Mouse (Mus musculus): ENCODE measurements around the gene Abhd16b. TPM values are rescaled to one million over a fixed set of nuclear protein-coding genes. Genes with fewer than 3 reads are reported as not detected.

Gene Abhd16b
- total RNA-seq (2023) = not detected

DNA sequence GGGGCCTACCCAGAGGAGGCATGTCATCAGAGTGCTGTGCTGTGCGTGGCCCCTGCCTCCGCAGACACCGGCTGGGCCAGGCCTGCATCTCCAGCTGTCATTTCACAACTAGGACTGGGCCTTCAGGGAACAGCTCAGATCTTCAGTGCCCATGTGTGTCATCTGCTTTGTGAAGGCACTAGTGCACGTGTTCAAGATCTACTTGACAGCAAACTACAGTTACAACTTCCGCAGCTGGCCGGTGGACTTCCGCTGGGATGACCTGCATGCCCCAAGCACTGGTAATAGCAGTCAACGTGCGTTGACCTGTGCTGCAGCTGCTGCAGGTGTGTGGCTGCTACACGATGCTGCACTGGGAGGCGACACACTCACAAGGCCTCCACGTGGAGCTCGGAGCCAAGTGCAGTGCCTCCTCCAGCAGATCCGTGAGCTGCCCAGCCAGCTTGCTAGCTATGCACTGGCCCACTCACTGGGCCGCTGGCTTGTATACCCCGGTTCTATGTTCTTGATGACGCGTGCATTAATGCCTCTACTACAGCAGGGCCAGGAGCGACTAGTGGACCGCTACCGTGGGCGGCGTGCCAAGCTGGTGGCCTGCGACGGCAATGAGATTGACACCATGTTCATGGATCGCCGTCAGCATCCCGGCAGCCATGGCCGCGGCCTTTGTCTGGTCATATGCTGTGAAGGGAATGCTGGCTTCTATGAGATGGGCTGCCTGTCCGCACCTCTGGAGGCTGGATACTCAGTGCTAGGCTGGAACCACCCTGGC is at the start of gene Abhd16b:
TSS of gene Abhd16b (plus strand) at position 51 of the 772 bp plus-strand sequence.

DNA sequence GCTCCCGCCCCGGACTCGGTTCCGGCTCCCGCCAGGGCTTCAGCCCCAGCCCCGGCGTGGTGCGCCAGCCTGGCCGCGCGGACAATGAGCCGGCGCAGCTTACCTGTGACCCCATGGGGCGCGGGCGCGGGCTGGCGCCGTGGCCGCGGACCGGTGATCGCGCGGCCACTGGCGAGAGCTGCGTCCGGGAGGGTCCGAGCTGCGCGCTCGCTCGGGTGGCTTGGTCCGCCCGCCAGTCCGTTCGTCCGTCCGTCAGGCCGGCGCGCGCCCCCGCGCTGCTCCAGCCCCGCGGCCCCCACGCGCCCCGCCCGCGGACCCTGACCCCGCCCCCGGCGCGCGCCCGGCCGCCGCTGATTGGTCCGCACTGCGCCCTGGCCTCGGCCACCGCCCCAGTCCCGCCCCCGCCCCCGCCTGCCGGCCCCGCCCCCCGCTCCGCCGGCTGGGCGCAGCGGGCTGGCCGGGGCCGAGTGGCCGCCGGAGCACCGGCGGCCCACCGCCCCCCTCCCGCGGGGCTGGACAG is 33.8 kb upstream of the Abhd16b start, which contains the start of gene Zbtb46:
TSS of gene Zbtb46 (minus strand) at position 274 of the 520 bp plus-strand sequence.

GRCm38 (mm10) chr2:181496831-181497547 is 4.0 kb downstream of the Abhd16b start, which contains the start of gene Tpd52l2:
TSS of gene Tpd52l2 (plus strand) at chr2:181497142.

GRCm38 (mm10) chr2:181520118-181520935 is 27.3 kb downstream of the Abhd16b start, which contains the start of gene Dnajc5:
TSS of gene Dnajc5 (plus strand) at chr2:181520485.

Other genes with a start within 250 kb of the Abhd16b start
- 10 to 100 TPM; 26.5 to 28.5 TPM for gene Gmeb2, start 205.2 kb upstream of the Abhd16b start, total RNA-seq (2023)
- gene Stmn3, start 178.7 kb upstream of the Abhd16b start, total RNA-seq (2023) = not detected
- 10 to 100 TPM; 24.7 to 26.6 TPM for gene Rtel1, start 173.5 kb upstream of the Abhd16b start, total RNA-seq (2023)
- gene Zgpat, start 128.3 kb upstream of the Abhd16b start, total RNA-seq (2023) = 10 to 100 TPM; 39.2 to 39.5 TPM
- 10 to 100 TPM; 54.3 to 60.9 TPM for gene Arfrp1, start 127.8 kb upstream of the Abhd16b start, total RNA-seq (2023)
- 10 to 100 TPM; 23.7 to 30.1 TPM for gene Lime1, start 113.1 kb upstream of the Abhd16b start, total RNA-seq (2023)
- gene Zbtb46, start 33.8 kb upstream of the Abhd16b start, total RNA-seq (2023) = 1 to 10 TPM; 6.2 to 8.5 TPM
- 10 to 100 TPM; 77.9 to 80.4 TPM for gene Tpd52l2, start 3.9 kb downstream of the Abhd16b start, total RNA-seq (2023)
- gene Dnajc5, start 27.3 kb downstream of the Abhd16b start, total RNA-seq (2023) = 10 to 100 TPM; 93.9 to 98.2 TPM
- gene Uckl1, start 91.7 kb downstream of the Abhd16b start, total RNA-seq (2023) = 100 to 1,000 TPM; 126 to 127 TPM
- 10 to 100 TPM; 37.5 to 42.1 TPM for gene Prpf6, start 98.7 kb downstream of the Abhd16b start, total RNA-seq (2023)
- gene Zfp512b, start 99.6 kb downstream of the Abhd16b start, total RNA-seq (2023) = 10 to 100 TPM; 15.1 to 18.4 TPM
- gene Samd10, start 106.0 kb downstream of the Abhd16b start, total RNA-seq (2023) = 1 to 10 TPM; 2.2 to 3.5 TPM
- not detected for gene Gm29797, start 163.8 kb downstream of the Abhd16b start, total RNA-seq (2023)
- gene Sox18, start 178.4 kb downstream of the Abhd16b start, total RNA-seq (2023) = not detected
- gene Tcea2, start 187.1 kb downstream of the Abhd16b start, total RNA-seq (2023) = 10 to 100 TPM in 1 of 2 experiments, 1 to 10 TPM in 1; 8.8 to 11.2 TPM
- 100 to 1,000 TPM; 177 to 199 TPM for gene Rgs19, start 200.8 kb downstream of the Abhd16b start, total RNA-seq (2023)
- gene Lkaaear1, start 205.2 kb downstream of the Abhd16b start, total RNA-seq (2023) = not detected
- gene Oprl1, start 221.8 kb downstream of the Abhd16b start, total RNA-seq (2023) = 1 to 10 TPM in 1 of 2 experiments, not detected in 1; 1.3 TPM

Measured in monocyte, adult 59 days (primary cell).